Mouse (Mus musculus): ENCODE data around the gene Ube2c. TPM values are rescaled to one million over a fixed set of nuclear protein-coding genes. Genes with fewer than 3 reads are reported as not detected.

The Ube2c gene
- total and polyA plus RNA-seq, 3 experiments: 177 to 365 (median 257) TPM

DNA sequence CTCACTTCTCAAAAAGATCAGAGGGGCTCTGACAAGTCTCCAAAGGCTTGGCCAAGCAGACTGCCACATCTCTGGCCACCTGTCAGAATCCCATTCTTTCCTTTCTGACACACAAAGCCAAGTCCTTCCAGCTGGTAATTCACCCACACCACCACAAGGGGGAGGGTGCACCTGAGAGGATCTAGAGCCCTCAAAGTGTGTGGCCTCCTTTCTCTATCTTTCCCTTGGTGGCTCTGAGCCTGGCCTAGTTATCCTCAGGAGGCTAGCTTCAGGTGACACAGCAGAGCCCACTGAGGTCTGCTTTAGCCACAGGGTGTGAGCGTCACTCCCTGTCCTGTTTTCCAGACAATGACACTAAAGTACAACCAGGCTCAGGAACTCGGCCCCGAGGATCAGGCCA lies 23.5 kb downstream of the Ube2c start:
- Histone ChIP-seq H3K36me3 (ENCODE audit: control insufficient read depth in 1 of 2, insufficient read depth in 2 of 2, low read length in 2 of 2) (peaks cover 0 to 5% of the 10 kb centered on the region in 2 experiments; a peak in 2 of 4 replicates), H3K27ac (ENCODE audit: control insufficient read depth, low read depth, low read length) (no peak overlapping the region), H3K4me3 (ENCODE audit: control insufficient read depth in 1 of 2, insufficient read depth in 1 of 2, low read depth in 2 of 2, low read length in 2 of 2) (no peak overlapping the region), H3K79me2 (ENCODE audit: control insufficient read depth, insufficient read depth, low read length, poor library complexity) (no peaks in the 10 kb centered on the region), H3K9me3 (replicated peaks; ENCODE audit: insufficient read depth, low read length) (no peaks in the 10 kb centered on the region), H3K27me3 (ENCODE audit: control insufficient read depth in 1 of 2, insufficient read depth in 2 of 2, low read length in 2 of 2) (no peaks in the 10 kb centered on the region), H3K4me1 (ENCODE audit: control insufficient read depth in 1 of 2, insufficient read depth in 2 of 2, low read length in 2 of 2) (peaks cover 0 to 4% of the 10 kb centered on the region in 2 experiments; a peak in 1 of 4 replicates), H3K9ac (ENCODE audit: control insufficient read depth, low read depth, low read length, poor library complexity, severe bottlenecking) (no peak overlapping the region)
- peak; percentile 78 for DNase-seq (ENCODE audit: low read depth, low spot score)
- peak; percentile 52 for TF ChIP-seq SMC3 (IDR thresholded peaks at IDR 0.05; ENCODE audit: low read depth, low read length)
- TF ChIP-seq MYC (IDR thresholded peaks at IDR 0.05; ENCODE audit: low read depth, low read length): no peak
- 0 out of 2 replicates have a peak, but pooled peaks have one; percentile 28 for TF ChIP-seq ZMIZ1 (IDR thresholded peaks at IDR 0.05; ENCODE audit: low read depth, low read length)
- TF ChIP-seq GABPA (IDR thresholded peaks at IDR 0.05; ENCODE audit: low read depth, low read length): no peak
- TF ChIP-seq ZKSCAN1 (IDR thresholded peaks at IDR 0.05; ENCODE audit: low read depth, low read length): 0 out of 2 replicates have a peak, but pooled peaks have one; percentile 20
- TF ChIP-seq ZC3H11A (IDR thresholded peaks at IDR 0.05; ENCODE audit: low read depth, low read length): peak; percentile 18; the same call in 1 of the 2 replicates
- peak; percentile 13 for TF ChIP-seq RAD21 (IDR thresholded peaks at IDR 0.05; ENCODE audit: low read depth, low read length)
- no peak for TF ChIP-seq POLR2AphosphoS5 (IDR thresholded peaks at IDR 0.05; ENCODE audit: borderline replicate concordance, low read depth, low read length)
- TF ChIP-seq MAX (IDR thresholded peaks at IDR 0.05; ENCODE audit: low read length): 0 out of 2 replicates have a peak, but pooled peaks have one; percentile 23
- 0 out of 2 replicates have a peak, but pooled peaks have one; percentile 37 for TF ChIP-seq MAZ (IDR thresholded peaks at IDR 0.05; ENCODE audit: low read depth, low read length)
- TF ChIP-seq CTCF (IDR thresholded peaks at IDR 0.05 in 2 of 3, conservative IDR thresholded peaks at IDR 0.05 in 1 of 3; ENCODE audit: control insufficient read depth in 1 of 3, insufficient read depth in 1 of 3, low read depth in 2 of 3, low read length in 3 of 3, poor library complexity in 1 of 3, severe bottlenecking in 1 of 3): peak; percentile 61 to 93 (median 77)
- TF ChIP-seq SIN3A (IDR thresholded peaks at IDR 0.05; ENCODE audit: low read length): 0 out of 2 replicates have a peak, but pooled peaks have one; percentile 34

GRCm38 (mm10) chr2:164793772-164794171 lies 24.1 kb downstream of the Ube2c start:
- H3K4me1 ChIP-seq (ENCODE audit: control insufficient read depth in 1 of 2, insufficient read depth in 2 of 2, low read length in 2 of 2): no peaks in the 10 kb centered on the region
- no peak overlapping the region for H3K9ac ChIP-seq (ENCODE audit: control insufficient read depth, low read depth, low read length, poor library complexity, severe bottlenecking)
- H3K9me3 ChIP-seq (replicated peaks; ENCODE audit: insufficient read depth, low read length): no peaks in the 10 kb centered on the region
- peak; percentile 49 for DNase-seq (ENCODE audit: low read depth, low spot score)
- H3K4me3 ChIP-seq (ENCODE audit: control insufficient read depth in 1 of 2, insufficient read depth in 1 of 2, low read depth in 2 of 2, low read length in 2 of 2): no peak overlapping the region
- peak in 1 of 3 experiments; percentile 42; a peak in 2 of 6 replicates for TF ChIP-seq CTCF (IDR thresholded peaks at IDR 0.05 in 2 of 3, conservative IDR thresholded peaks at IDR 0.05 in 1 of 3; ENCODE audit: control insufficient read depth in 1 of 3, insufficient read depth in 1 of 3, low read depth in 2 of 3, low read length in 3 of 3, poor library complexity in 1 of 3, severe bottlenecking in 1 of 3)
- no peak for TF ChIP-seq KAT2A (conservative IDR thresholded peaks at IDR 0.05; ENCODE audit: low read depth, low read length)
- peaks cover 0 to 5% of the 10 kb centered on the region in 2 experiments; a peak in 2 of 4 replicates for H3K36me3 ChIP-seq (ENCODE audit: control insufficient read depth in 1 of 2, insufficient read depth in 2 of 2, low read length in 2 of 2)
- H3K79me2 ChIP-seq (ENCODE audit: control insufficient read depth, insufficient read depth, low read length, poor library complexity): no peaks in the 10 kb centered on the region
- H3K27me3 ChIP-seq (ENCODE audit: control insufficient read depth in 1 of 2, insufficient read depth in 2 of 2, low read length in 2 of 2): no peaks in the 10 kb centered on the region
- no peak overlapping the region for H3K27ac ChIP-seq (ENCODE audit: control insufficient read depth, low read depth, low read length)

GRCm38 (mm10) chr2:164794293-164794692 lies 24.6 kb downstream of the Ube2c start:
- Histone ChIP-seq H3K9ac (ENCODE audit: control insufficient read depth, low read depth, low read length, poor library complexity, severe bottlenecking) (peak overlapping the region; percentile 35; the same call in 1 of the 2 replicates), H3K27me3 (ENCODE audit: control insufficient read depth in 1 of 2, insufficient read depth in 2 of 2, low read length in 2 of 2) (no peaks in the 10 kb centered on the region), H3K27ac (ENCODE audit: control insufficient read depth, low read depth, low read length) (no peak overlapping the region), H3K4me3 (ENCODE audit: control insufficient read depth in 1 of 2, insufficient read depth in 1 of 2, low read depth in 2 of 2, low read length in 2 of 2) (no peak overlapping the region), H3K36me3 (ENCODE audit: control insufficient read depth in 1 of 2, insufficient read depth in 2 of 2, low read length in 2 of 2) (peaks cover 0 to 5% of the 10 kb centered on the region in 2 experiments; a peak in 2 of 4 replicates), H3K79me2 (ENCODE audit: control insufficient read depth, insufficient read depth, low read length, poor library complexity) (no peaks in the 10 kb centered on the region), H3K4me1 (ENCODE audit: control insufficient read depth in 1 of 2, insufficient read depth in 2 of 2, low read length in 2 of 2) (no peaks in the 10 kb centered on the region), H3K9me3 (replicated peaks; ENCODE audit: insufficient read depth, low read length) (no peaks in the 10 kb centered on the region)
- peak; percentile 95 for DNase-seq (ENCODE audit: low read depth, low spot score)
- TF ChIP-seq TBP (IDR thresholded peaks at IDR 0.05; ENCODE audit: low read depth, low read length): no peak
- TF ChIP-seq JUND (IDR thresholded peaks at IDR 0.05; ENCODE audit: low read depth, low read length): no peak
- TF ChIP-seq RAD21 (IDR thresholded peaks at IDR 0.05; ENCODE audit: low read depth, low read length): peak; percentile 63
- TF ChIP-seq CTCF (IDR thresholded peaks at IDR 0.05 in 2 of 3, conservative IDR thresholded peaks at IDR 0.05 in 1 of 3; ENCODE audit: control insufficient read depth in 1 of 3, insufficient read depth in 1 of 3, low read depth in 2 of 3, low read length in 3 of 3, poor library complexity in 1 of 3, severe bottlenecking in 1 of 3): peak; percentile 83 to 95 (median 93)
- no peak for TF ChIP-seq POLR2A (IDR thresholded peaks at IDR 0.05; ENCODE audit: control insufficient read depth in 1 of 2, insufficient read depth in 1 of 2, low read depth in 1 of 2, low read length in 2 of 2, poor library complexity in 1 of 2)
- TF ChIP-seq HCFC1 (IDR thresholded peaks at IDR 0.05; ENCODE audit: low read depth, low read length): no peak
- no peak for TF ChIP-seq ZMIZ1 (IDR thresholded peaks at IDR 0.05; ENCODE audit: low read depth, low read length)
- TF ChIP-seq POLR2AphosphoS2 (IDR thresholded peaks at IDR 0.05; ENCODE audit: low read length): no peak
- peak; percentile 86 for TF ChIP-seq MAZ (IDR thresholded peaks at IDR 0.05; ENCODE audit: low read depth, low read length)
- no peak for TF ChIP-seq MAFK (IDR thresholded peaks at IDR 0.05; ENCODE audit: borderline replicate concordance, low read depth, low read length)
- peak; percentile 60 for TF ChIP-seq SMC3 (IDR thresholded peaks at IDR 0.05; ENCODE audit: low read depth, low read length)
- no peak for TF ChIP-seq TAL1 (IDR thresholded peaks at IDR 0.05; ENCODE audit: low read length)
- no peak for TF ChIP-seq NRF1 (IDR thresholded peaks at IDR 0.05; ENCODE audit: insufficient read depth, low read depth, low read length, poor library complexity, severe bottlenecking)
- TF ChIP-seq ETS1 (IDR thresholded peaks at IDR 0.05; ENCODE audit: low read depth, low read length): 0 out of 2 replicates have a peak, but pooled peaks have one; percentile 13
- peak; percentile 74; the same call in 1 of the 2 replicates for TF ChIP-seq MYC (IDR thresholded peaks at IDR 0.05; ENCODE audit: low read depth, low read length)
- TF ChIP-seq ZNF384 (IDR thresholded peaks at IDR 0.05; ENCODE audit: low read depth, low read length): peak; percentile 25; the same call in 1 of the 2 replicates
- TF ChIP-seq ZC3H11A (IDR thresholded peaks at IDR 0.05; ENCODE audit: low read depth, low read length): no peak; the same call in 1 of the 2 replicates

Measured in MEL (cell line).